Mouse (Mus musculus): ENCODE results near the gene Slit1. TPM values are rescaled to one million over a fixed set of nuclear protein-coding genes. Genes with fewer than 3 reads are reported as not detected.

Slit1 gene
- polyA plus RNA-seq, 1 experiment from 2014 or later = 25.7 TPM

GRCm38 (mm10) chr19:41716233-41717218 is 26.9 kb downstream of the Slit1 start:
- peaks cover 37% of the 10 kb centered on the region for H3K4me1 ChIP-seq (replicated peaks)
- ATAC-seq (ENCODE audit: low FRiP score, low read depth) = peak; percentile 54; the same call in 1 of the 2 replicates
- H3K27me3 ChIP-seq = no peaks in the 10 kb centered on the region
- H3K4me2 ChIP-seq = no peak overlapping the region
- 21% methylated on average over 19 of the region's 19 CpGs for WGBS
- H3K27ac ChIP-seq (replicated peaks) = no peak overlapping the region
- H3K36me3 ChIP-seq = no peaks in the 10 kb centered on the region
- no peak overlapping the region for H3K9ac ChIP-seq
- H3K9me3 ChIP-seq = no peaks in the 10 kb centered on the region
- H3K4me3 ChIP-seq = no peak overlapping the region

GRCm38 (mm10) chr19:41714431-41714917 is 29.0 kb downstream of the Slit1 start:
- Histone ChIP-seq H3K4me1 (replicated peaks) (peaks cover 40% of the 10 kb centered on the region), H3K4me2 (no peak overlapping the region), H3K4me3 (no peak overlapping the region), H3K27me3 (no peaks in the 10 kb centered on the region), H3K9ac (no peak overlapping the region), H3K36me3 (no peaks in the 10 kb centered on the region), H3K27ac (replicated peaks) (0 out of 2 replicates have a peak overlapping the region, but pooled peaks have one; percentile 9), H3K9me3 (no peaks in the 10 kb centered on the region)
- ATAC-seq (ENCODE audit: low FRiP score, low read depth) = no peak
- WGBS = 35% methylated on average over 9 of the region's 9 CpGs

DNA sequence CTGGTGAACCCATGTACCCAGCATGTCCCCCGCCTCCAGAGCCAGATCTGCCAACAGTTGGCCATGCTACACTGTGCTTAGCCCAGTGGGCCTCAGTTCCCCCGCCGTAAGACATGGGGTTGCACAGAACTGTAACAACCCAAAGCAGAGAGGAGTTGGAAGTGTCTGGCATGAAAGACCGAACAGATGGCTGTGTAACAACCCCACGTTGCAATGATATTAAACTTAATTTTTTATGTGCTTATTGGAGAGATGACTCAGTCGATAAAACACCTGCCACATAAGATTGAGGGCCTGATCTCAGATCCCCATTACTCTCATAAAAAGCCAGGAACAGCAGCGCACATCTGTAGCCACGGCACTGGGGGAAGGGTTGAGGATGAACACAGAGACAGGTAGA is 30.6 kb downstream of the Slit1 start:
- Histone ChIP-seq H3K4me3 (no peak overlapping the region), H3K36me3 (no peaks in the 10 kb centered on the region), H3K4me1 (replicated peaks) (peaks cover 38% of the 10 kb centered on the region), H3K9me3 (no peaks in the 10 kb centered on the region), H3K27ac (replicated peaks) (no peak overlapping the region), H3K27me3 (no peaks in the 10 kb centered on the region), H3K9ac (no peak overlapping the region), H3K4me2 (no peak overlapping the region)
- no peak for ATAC-seq (ENCODE audit: low FRiP score, low read depth)
- WGBS = 65% methylated on average over 8 of the region's 8 CpGs

DNA sequence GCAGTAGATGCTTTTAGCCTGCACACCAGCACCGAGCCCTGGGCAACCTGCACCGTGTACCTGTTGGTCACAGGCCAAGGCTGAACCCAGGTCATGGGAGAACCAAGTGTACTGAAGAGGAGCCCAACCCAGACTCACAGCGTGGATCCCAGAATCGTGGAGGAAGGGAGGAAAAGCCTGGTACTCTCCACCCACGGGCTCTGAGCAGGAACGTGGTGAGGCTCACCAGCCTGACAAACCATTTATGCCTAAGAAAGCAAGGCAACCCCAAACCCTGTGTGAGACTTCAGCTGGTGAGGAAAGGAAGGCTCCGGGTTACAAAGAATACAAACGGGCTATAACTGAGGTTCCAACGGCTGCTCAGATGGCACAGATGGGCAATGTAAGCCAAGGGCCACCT is 31.8 kb downstream of the Slit1 start:
- Histone ChIP-seq H3K36me3 (no peaks in the 10 kb centered on the region), H3K4me2 (no peak overlapping the region), H3K27me3 (no peaks in the 10 kb centered on the region), H3K9ac (no peak overlapping the region), H3K9me3 (no peaks in the 10 kb centered on the region), H3K27ac (replicated peaks) (no peak overlapping the region), H3K4me3 (no peak overlapping the region), H3K4me1 (replicated peaks) (peaks cover 38% of the 10 kb centered on the region)
- WGBS = 86% methylated on average over 9 of the region's 9 CpGs
- no peak for ATAC-seq (ENCODE audit: low FRiP score, low read depth)

GRCm38 (mm10) chr19:41709497-41710165 is 33.8 kb downstream of the Slit1 start:
- Histone ChIP-seq H3K4me1 (replicated peaks) (peaks cover 45% of the 10 kb centered on the region), H3K4me3 (no peak overlapping the region)

DNA sequence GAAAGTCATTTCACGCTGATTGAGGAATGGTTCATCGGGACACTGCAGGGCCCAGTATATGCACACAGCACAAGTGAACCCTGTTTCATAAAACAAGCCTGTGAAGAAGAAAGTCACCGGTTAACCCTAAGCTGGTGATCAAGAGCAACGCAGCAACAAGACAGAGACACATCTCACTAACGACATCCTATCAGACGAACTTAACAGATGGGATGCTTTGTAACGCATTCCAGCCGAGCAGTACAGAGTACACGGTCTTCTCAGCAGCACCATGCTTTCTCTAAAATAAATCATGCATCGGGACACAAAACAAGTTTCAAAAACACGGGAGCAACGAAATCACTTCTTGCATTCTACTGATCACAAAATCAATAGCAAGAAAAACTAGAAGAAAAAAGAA is 35.6 kb downstream of the Slit1 start:
- Histone ChIP-seq H3K4me1 (replicated peaks) (peaks cover 38% of the 10 kb centered on the region), H3K36me3 (no peaks in the 10 kb centered on the region), H3K4me3 (no peak overlapping the region), H3K9me3 (no peaks in the 10 kb centered on the region), H3K27me3 (no peaks in the 10 kb centered on the region), H3K9ac (no peak overlapping the region), H3K27ac (replicated peaks) (no peak overlapping the region), H3K4me2 (no peak overlapping the region)
- WGBS = 31% methylated on average over 12 of the region's 12 CpGs
- no peak for ATAC-seq (ENCODE audit: low FRiP score, low read depth)

More at GRCm38 (mm10) chr19:41709497-41710165, 33.8 kb downstream of the Slit1 start:
- H3K9ac ChIP-seq = no peak overlapping the region
- no peak for ATAC-seq (ENCODE audit: low FRiP score, low read depth)
- 61% methylated on average over 12 of the region's 12 CpGs for WGBS
- no peaks in the 10 kb centered on the region for H3K36me3 ChIP-seq
- no peak overlapping the region for H3K4me2 ChIP-seq
- no peaks in the 10 kb centered on the region for H3K27me3 ChIP-seq
- H3K9me3 ChIP-seq = no peaks in the 10 kb centered on the region
- H3K27ac ChIP-seq (replicated peaks) = no peak overlapping the region

- Histone ChIP-seq H3K4me1 (replicated peaks) (peaks cover 38% of the 10 kb centered on the region), H3K36me3 (no peaks in the 10 kb centered on the region), H3K27ac (replicated peaks) (peak overlapping the region; percentile 27; the same call in 1 of the 2 replicates), H3K9ac (no peak overlapping the region), H3K4me3 (no peak overlapping the region), H3K27me3 (no peaks in the 10 kb centered on the region), H3K4me2 (no peak overlapping the region), H3K9me3 (no peaks in the 10 kb centered on the region)
- 0 out of 2 replicates have a peak, but pooled peaks have one; percentile 27 for ATAC-seq (ENCODE audit: low FRiP score, low read depth)
- 36% methylated on average over 17 of the region's 17 CpGs for WGBS
These were observed 37.2 kb downstream of the Slit1 start for GRCm38 (mm10) chr19:41706094-41706828.

DNA sequence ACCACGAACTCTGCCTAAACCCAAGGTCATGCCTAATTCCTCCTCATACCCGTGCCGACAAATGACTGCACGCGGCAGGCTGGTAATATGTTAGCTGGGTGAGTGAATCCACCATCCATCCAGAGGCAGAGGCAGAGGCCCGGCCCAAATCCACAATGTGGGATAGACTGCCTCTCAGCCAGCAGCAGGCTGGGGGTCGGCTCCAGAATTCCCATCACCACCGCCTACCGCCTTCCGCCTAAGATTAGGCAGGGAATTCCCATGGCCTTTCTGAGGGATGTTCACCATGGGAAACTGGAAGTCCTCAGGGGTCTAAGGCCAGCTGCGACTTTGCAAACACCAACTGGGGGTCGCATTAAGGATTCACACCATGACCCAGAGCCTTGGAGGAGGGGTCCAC is 38.0 kb downstream of the Slit1 start:
- Histone ChIP-seq H3K36me3 (no peaks in the 10 kb centered on the region), H3K4me1 (replicated peaks) (peaks cover 39% of the 10 kb centered on the region), H3K4me3 (no peak overlapping the region), H3K9ac (no peak overlapping the region), H3K27me3 (no peaks in the 10 kb centered on the region), H3K27ac (replicated peaks) (no peak overlapping the region), H3K4me2 (peak overlapping the region; percentile 1; the same call in 1 of the 2 replicates), H3K9me3 (no peaks in the 10 kb centered on the region)
- ATAC-seq (ENCODE audit: low FRiP score, low read depth) = no peak
- 12% methylated on average over 12 of the region's 12 CpGs for WGBS

DNA sequence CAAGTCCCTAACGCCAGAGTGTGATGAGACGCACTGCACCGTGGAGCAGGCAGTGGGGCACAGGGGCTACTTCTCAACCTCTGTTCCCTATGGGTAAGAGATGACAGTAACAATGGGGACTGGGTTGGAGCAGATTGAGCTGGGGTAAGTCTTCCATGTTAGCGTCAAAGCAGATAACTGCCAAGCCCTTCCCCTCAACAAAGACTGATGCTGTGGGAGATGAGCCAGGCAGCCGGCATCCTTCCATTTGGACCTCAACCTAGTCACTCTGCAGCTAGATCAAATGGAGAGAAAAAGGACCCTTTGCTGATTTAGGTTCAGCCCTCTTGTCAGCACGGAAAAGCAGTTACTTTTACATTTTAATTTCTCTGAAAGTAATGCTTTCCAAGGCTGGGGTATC is 40.8 kb downstream of the Slit1 start:
- no peak for ATAC-seq (ENCODE audit: low FRiP score, low read depth)
- Histone ChIP-seq H3K27me3 (no peaks in the 10 kb centered on the region), H3K36me3 (no peaks in the 10 kb centered on the region), H3K4me2 (no peak overlapping the region), H3K9me3 (no peaks in the 10 kb centered on the region), H3K27ac (replicated peaks) (no peak overlapping the region), H3K4me3 (no peak overlapping the region), H3K4me1 (replicated peaks) (peaks cover 55% of the 10 kb centered on the region), H3K9ac (no peak overlapping the region)
- WGBS = 64% methylated on average over 6 of the region's 6 CpGs

- H3K4me2 ChIP-seq = no peak overlapping the region
- peaks cover 56% of the 10 kb centered on the region for H3K4me1 ChIP-seq (replicated peaks)
- H3K4me3 ChIP-seq = no peak overlapping the region
- H3K27me3 ChIP-seq = peaks cover 5% of the 10 kb centered on the region; the same call in 1 of the 2 replicates
- H3K9me3 ChIP-seq = no peaks in the 10 kb centered on the region
- ATAC-seq (ENCODE audit: low FRiP score, low read depth) = peak; percentile 53; the same call in 1 of the 2 replicates
- 21% methylated on average over 5 of the region's 5 CpGs for WGBS
- 0 out of 2 replicates have a peak overlapping the region, but pooled peaks have one; percentile 18 for H3K27ac ChIP-seq (replicated peaks)
- H3K9ac ChIP-seq = no peak overlapping the region
- no peaks in the 10 kb centered on the region for H3K36me3 ChIP-seq
These were observed 44.5 kb downstream of the Slit1 start for GRCm38 (mm10) chr19:41698857-41699424.

DNA sequence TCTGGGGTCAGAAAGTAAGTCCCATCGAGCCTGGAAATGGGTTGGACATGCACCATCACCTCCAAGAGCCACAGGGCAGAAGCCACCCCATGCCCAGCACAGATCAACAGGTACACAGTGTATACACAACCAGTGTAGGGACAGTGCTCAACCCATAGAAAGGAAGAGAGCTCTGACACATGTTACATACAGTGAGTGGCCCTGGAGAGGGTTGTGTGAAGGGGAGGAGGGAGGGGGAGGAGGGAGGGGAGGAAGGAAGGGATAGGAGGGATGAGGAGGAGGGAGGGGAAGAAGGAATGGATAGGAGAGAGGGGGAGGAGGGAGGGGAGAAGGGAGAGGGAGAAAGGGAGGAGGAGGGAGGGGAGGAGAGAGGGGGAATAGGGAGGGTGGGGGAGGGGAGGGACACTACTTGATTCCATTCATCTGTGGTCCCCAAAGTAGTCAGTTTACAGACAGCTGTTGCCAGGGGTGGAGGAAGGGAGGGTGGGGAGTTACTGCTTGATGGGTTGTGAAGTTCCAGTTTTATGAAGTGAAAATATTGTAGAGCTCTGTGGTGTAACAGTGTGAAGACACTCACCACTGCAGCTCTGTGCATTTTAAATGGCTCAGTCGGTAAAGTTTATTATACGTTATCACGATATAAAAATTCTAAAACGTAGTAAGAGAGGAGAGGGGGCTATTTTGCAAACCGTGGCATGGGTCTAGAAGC is 45.5 kb downstream of the Slit1 start:
- H3K36me3 ChIP-seq = no peaks in the 10 kb centered on the region
- peak overlapping the region; percentile 21; the same call in 1 of the 2 replicates for H3K27ac ChIP-seq (replicated peaks)
- no peak overlapping the region for H3K4me2 ChIP-seq
- no peak overlapping the region for H3K4me3 ChIP-seq
- peaks cover 66% of the 10 kb centered on the region for H3K4me1 ChIP-seq (replicated peaks)
- no peaks in the 10 kb centered on the region for H3K9me3 ChIP-seq
- H3K9ac ChIP-seq = no peak overlapping the region
- WGBS = 43% methylated on average over 6 of the region's 6 CpGs
- H3K27me3 ChIP-seq = peaks cover 5% of the 10 kb centered on the region
- ATAC-seq (ENCODE audit: low FRiP score, low read depth) = peak; percentile 33; the same call in 1 of the 2 replicates

Measured in hindbrain, embryonic 15.5 days (tissue).